Mouse (Mus musculus) cortical plate, adult 2 months (tissue): ENCODE measurements around the gene Gm49337.

Source experiments
- CTCF ChIP-seq: fragments of 200-500 bp; IDR thresholded peaks from 2 replicates; pipeline ENCODE4 v1.5.1; 2011; ENCODE audit warnings: mild to moderate bottlenecking, control low read depth, low read length; ENCODE audit not compliant: insufficient read depth; ENCODE audit errors: extremely low read depth
- POLR2A ChIP-seq: fragments of 200-500 bp; IDR thresholded peaks from 2 replicates; pipeline ENCODE4 v1.6.1; 2011; ENCODE audit warnings: mild to moderate bottlenecking, low read length, control low read depth; ENCODE audit not compliant: insufficient read depth; ENCODE audit errors: extremely low read depth

GRCm38 (mm10) chr4:116220780-116221139, 47.6 kb downstream of the Gm49337 start:
- no peak for TF ChIP-seq CTCF
- TF ChIP-seq POLR2A = peak; percentile 58; the same call in 1 of the 2 replicates
